Mouse (Mus musculus): ENCODE data around the gene Acaa1b.

Acaa1b gene

DNA sequence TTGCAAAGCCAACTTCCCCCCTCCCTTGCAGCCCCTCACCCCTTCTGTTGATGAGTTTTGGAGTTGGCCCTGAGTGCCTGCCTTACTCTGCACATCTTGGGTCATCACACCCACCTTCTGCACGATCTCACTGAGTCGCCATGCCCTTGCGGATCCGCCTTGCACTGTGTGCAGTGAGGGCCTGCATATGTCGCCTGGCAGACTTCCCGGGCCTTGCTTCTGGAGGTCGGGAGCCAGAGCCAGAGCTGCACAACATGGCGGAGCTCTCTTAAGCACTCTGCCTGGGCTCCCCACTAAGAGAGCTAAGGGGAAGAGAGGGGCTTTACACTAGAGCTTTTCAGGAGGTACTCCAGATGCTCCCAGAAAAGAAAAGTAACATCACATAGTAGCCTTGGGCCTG, 12.2 kb downstream of the Acaa1b start:
- in situ Hi-C loops (cut with MboI, MseI) = loop anchor here (5.0 kb wide), 1 partner anchor 203 kb away; no protein-coding TSS in a partner anchor

DNA sequence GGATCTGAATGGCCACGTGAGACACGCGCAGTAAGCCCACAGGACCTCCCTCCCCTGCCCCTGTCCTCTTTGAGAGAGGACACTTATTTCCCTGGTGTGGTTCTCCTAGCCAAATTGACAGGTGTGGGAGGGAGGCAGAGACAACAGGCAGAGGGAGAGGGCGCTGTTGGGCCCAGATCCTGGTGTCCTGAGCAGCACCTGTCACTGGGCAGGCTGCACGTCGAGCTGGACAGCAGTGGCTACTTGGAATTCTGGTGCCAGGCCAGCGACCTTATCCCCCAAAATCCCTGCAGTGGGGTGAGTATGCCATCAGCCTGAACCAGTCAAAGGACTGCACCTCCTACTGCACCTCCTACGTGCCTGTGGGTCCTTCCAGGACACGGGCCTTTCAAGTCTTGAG, 13.5 kb downstream of the Acaa1b start:
- in situ Hi-C loops (cut with MboI, MseI) = no loop called here

DNA sequence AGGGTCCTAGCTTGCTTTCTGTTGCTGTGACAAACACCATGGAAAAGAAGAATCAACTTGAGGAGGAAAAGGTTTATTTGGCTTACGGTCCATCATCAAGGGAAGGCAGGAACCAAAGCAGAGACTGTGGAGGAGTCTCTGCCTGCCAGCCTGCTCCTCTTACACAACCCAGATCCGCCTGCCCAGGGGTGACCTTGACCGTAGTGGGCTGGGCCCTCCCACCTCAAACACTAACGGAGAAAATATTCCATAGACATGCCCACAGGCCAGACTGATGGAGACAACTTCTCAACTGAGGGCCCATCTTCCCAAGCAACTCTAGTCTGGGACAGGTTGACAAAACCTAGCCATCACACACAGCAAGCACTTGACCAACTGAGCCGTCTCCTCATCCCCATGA, 14.8 kb downstream of the Acaa1b start:
- in situ Hi-C loops (cut with MboI, MseI) = no loop called here

GRCm38 (mm10) chr9:119138836-119139235, 18.1 kb downstream of the Acaa1b start:
- in situ Hi-C loops (cut with MboI, MseI) = loop anchor here in 1 of 2 experiments (5.0 kb wide), 1 partner anchor 102 kb away; no protein-coding TSS in a partner anchor

DNA sequence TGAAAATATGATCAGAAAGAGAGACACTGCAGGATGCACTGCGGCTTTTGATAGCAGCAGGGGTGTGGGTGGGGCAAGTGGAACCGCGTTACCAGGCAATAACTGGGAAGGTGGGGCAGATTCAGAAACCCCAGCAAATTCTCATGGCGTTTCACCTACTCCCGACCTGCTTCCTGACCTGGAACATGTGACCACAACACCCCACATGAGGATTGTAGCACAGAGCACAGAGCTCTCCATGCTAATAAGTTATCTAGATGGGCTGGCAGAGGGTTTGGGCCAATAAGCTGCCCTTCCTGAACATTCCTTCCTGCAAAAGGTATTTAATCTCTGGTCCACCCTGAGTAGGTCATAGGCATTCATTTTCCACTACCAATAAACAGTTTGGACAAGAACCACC, 26.2 kb downstream of the Acaa1b start:
- in situ Hi-C loops (cut with MboI, MseI) = no loop called here

DNA sequence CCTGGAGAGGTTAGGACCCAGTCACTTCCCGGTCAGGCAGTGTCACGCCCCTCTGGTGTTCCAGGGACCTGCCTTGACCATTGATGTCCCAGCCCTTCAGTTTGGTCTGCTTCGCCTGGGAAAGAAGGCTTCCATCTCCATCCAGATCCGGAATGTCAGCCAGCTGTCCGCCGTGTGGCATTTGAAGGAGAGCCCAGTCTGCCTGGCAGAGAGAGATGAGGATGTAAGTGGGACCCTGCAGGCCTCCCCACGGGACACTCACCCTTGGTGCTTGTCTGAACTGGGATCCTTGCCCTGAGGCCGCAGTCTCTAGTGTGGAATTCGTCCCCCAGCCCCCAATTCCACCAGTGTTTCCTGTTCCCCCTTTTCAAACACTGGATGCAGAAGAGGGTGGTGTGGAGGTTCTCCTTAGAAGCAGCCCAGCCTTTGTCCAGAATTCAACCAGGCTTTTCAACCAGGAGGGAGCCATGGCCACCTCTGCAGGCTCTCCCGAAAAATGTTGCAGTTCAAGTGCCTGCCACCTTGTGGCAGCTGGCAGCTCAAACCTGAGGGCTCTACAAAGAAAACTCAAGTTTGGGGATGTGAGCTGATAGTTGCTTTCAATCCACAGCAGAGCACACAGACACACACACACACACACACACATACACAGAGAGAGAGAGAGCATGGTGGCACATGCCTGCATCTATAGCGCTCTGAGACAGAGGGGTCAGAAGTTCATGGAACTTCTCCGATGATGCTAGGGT, 28.3 kb downstream of the Acaa1b start:
- in situ Hi-C loops (cut with MboI, MseI) = no loop called here

DNA sequence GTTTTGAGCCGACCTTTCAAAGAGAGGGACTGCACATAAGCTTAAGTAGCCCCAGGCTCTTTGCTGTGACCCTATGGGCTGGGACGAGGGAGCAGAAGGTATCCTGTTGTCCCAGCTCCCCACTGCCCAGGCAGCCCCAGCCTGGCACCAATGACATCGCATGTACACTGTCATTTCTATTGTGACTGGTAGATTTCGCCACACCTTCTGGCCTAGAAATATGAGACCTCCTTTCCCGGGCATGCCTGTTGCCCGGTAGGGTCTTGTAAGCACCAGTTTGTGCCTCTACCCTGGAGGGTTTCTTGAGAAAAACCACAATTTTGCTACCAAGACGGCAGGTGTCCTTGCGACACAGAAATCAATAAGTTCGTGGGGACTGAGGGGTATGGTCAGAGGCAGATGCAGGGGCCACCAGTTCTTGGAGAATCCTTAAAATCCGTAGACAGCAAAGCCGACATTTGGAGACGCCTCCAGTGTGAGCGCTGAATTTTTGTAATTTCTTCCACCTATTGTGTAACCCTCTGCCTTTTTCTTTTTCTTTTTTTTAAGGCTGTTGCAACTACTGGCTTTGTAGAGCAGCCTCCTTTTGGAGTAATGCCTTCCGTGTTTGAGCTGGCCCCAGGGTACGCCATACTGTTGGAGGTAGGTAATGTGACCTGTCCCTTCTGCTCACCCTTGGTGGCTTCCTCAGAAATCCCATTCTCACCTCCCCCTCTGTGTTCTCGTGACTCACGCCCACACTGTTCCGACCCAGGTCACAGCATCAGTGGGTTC, 34.1 kb downstream of the Acaa1b start:
- in situ Hi-C loops (cut with MboI, MseI) = no loop called here

DNA sequence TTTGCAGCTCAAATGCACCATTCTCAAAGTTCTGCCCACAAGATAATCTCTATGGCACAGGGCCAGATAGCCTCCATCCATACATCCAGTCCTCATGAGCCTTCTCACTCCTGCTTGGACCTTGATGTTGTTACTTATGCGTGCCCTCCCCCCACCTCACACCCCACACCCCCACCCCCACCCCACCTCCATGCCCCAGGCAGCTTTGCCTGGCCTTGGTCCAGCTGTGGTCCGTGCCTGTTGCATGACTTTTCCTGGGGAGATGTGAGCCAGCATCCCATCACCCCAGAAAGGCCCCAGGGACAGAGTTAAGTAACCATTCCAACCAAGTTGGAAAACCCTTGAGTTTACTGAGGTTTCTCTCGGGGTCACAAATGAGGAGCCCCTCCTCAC, 36.7 kb downstream of the Acaa1b start:
- in situ Hi-C loops (cut with MboI, MseI) = no loop called here

- in situ Hi-C loops (cut with MboI, MseI) = no loop called here
Measured at GRCm38 (mm10) chr9:119119409-119120167, 37.3 kb downstream of the Acaa1b start.

DNA sequence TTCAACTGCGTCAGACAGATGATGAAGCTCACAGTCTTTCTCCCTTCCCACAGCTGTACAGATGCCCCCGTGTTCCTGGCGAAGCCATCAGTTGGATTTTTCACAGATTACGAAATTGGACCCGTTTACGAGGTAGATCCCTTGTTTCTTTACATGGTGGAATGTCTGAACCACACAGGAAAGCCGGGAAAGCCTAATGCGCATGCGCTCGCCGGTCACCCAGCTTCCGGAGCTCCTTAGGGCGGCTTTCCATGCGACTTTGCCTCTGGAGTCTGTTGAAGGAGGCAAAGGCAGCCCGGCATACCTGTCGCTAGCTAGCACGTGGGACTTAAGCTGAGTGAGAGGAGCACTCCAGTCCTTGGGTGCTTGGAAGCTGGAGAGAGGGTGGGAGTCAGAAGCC, 42.0 kb downstream of the Acaa1b start:
- in situ Hi-C loops (cut with MboI, MseI) = no loop called here

- in situ Hi-C loops (cut with MboI, MseI) = no loop called here
Measured at GRCm38 (mm10) chr9:119110640-119111039, 46.3 kb downstream of the Acaa1b start.

DNA sequence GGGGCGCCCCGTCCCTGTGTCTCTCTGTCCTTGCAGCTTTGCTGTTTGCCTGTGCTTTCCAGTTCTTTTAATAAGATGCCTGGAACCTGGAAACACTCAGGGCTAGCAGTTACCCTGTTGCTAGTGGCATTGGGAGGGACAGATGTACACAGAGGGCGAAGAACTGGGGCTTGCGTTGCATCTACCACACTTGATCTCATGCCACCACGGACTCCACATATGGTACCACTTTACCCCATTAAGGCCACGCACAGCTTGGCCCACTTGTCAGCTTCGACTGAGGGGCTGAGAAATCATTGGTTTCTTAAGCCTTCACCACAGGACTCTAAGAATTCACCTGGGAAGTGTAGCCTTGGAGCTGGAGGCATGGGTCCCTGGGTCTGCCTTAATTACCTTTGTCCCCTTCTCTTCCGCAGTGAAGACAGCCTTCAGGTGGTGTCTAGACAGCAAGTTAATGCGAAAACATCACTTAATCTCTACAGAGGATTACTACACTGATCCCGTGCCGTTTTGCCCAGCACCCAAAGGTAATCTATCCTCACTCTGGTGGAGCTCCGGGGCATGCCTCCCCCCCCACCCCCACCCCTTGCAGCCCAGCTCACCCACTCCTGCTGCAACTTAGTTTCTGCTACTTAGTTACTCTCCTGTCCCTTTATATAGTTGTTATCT, 47.1 kb downstream of the Acaa1b start:
- in situ Hi-C loops (cut with MboI, MseI) = no loop called here

GRCm38 (mm10) chr9:119107566-119107965, 49.3 kb downstream of the Acaa1b start:
- in situ Hi-C loops (cut with MboI, MseI) = no loop called here

- in situ Hi-C loops (cut with MboI, MseI) = loop anchor here in 1 of 2 experiments (5.0 kb wide), 1 partner anchor 245 kb away; no protein-coding TSS in a partner anchor
Measured at GRCm38 (mm10) chr9:119102783-119103113, 54.1 kb downstream of the Acaa1b start.

DNA sequence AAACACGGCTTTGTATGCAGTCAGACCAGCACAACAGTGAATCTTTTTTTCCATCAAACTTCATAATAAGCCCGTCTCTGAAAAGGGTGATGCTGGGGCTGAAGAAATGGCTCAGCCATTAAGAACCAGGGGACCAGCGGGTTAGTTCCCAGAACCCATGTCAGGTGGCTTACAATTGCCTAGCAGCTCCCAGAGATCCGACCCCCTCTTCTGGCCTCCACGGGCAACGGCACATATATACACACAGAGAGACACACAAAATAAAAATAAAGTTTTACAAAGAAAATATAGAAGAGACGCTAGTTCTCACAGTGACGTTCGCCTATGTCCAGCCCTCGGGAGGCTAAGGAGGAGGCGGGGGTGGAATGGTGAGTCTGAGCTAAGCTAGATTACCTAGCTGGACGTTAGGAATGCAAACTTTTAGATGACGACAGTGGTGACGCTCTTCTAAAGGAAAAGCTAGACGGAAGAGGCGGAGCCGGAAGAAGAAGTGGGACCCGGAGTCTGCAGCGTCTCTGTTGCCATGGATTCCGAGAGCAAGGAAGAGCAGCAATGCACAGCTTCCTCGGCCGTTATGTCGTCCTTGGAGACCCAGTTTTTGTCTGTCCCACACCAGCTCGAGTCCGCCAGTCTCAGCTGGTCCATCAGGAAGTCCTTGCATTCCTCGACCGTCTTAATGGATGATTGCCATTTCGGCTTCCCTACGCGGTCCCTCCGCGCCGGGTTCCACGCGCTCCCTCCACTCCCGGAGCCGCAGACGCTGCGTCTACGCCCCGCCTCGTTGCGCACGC, 54.7 kb downstream of the Acaa1b start, which contains the start of gene Dlec1:
Dlec1 (plus strand) TSS at position 487 of the 791 bp plus-strand sequence.
- in situ Hi-C loops (cut with MboI, MseI) = loop anchor here in 1 of 2 experiments (5.0 kb wide), 1 partner anchor 245 kb away; no protein-coding TSS in a partner anchor

- in situ Hi-C loops (cut with MboI, MseI) = loop anchor here in 1 of 2 experiments (5.0 kb wide), 1 partner anchor 247 kb away; no protein-coding TSS in a partner anchor
Measured at GRCm38 (mm10) chr9:119100177-119100898, 56.6 kb downstream of the Acaa1b start.

Data from T-helper 17 cell (primary cell).